Mouse (Mus musculus) adrenal gland, postnatal 36 days (tissue): Measurements from ENCODE around the gene Sp6. TPM values are rescaled to one million over a fixed set of nuclear protein-coding genes. Genes with fewer than 3 reads are reported as not detected.

ENCODE experiments used
- DNase-seq, 2 experiments: peaks; one replicate each; pipeline ENCODE4 v3.0.0; 2021; ENCODE audit warnings: mixed read lengths in 1 of 2
- long read RNA-seq, 2 experiments: library from polyadenylated mRNA; stranded (forward); transcript quantifications; one replicate each; pipeline ENCODE4 v2.0.0; 2021; ENCODE audit warnings: borderline sequencing depth in 2 of 2
- total RNA-seq, 2 experiments: library from RNA; stranded (reverse); gene quantifications; 2 replicates each; pipeline ENCODE4 v1.2.3; 2021

Gene Sp6
- under 1 TPM; 0.16 to 0.23 TPM for total RNA-seq
- long read RNA-seq, experiment 1 = 0 reads
- long read RNA-seq, experiment 2 = 0 reads

DNA sequence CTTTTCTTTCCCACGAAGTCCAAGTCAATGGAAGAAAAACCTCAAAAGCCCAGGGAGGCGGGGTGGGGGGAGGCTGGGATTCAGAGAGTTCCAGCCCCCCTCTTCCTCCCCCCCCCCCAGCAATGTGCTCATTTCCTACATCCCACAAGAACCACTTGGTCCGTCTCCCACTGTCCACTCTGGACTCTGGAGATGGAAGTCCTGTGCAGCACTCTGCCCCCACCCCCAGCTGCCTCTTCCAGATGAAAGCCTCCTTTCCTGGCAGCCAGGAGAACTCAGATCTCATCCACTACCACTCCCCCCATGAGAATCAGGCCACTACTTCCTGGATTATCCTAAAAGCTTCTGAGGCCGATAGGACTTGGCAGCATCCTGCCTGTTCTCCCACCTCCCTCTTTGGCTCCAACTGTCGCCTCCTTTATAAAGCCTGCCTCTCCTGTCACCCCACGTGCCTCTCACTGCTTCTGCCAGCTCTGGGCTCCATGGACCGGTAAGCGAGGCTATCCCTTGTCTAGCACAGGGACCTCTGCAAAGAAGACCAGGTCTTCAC lies at the start of gene Sp6:
Gene Sp6, plus strand, starts transcription at position 274 of the 550 bp plus-strand sequence.
- DNase-seq = no peak

DNA sequence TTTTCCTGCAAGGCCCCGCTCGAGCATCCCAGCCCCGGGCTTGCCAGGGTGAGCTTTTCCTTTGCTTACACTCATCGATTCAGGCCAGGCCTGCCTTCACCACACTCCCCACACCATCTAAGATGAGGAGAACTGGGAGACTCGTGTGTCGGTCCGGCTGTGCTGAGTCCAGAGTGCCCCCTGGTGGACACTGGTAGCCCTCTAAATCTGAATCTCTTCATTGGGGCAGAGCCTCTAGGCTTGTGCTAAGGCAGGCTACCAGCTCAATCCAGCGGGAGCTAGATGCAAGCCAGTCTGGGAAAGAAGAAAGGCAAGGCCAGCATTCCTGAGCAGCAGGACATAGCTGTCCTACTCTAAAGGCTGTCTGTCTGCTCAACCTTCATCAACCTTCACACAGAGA lies 49.6 kb upstream of the Sp6 start:
- DNase-seq = peak; percentile 91 to 94

DNA sequence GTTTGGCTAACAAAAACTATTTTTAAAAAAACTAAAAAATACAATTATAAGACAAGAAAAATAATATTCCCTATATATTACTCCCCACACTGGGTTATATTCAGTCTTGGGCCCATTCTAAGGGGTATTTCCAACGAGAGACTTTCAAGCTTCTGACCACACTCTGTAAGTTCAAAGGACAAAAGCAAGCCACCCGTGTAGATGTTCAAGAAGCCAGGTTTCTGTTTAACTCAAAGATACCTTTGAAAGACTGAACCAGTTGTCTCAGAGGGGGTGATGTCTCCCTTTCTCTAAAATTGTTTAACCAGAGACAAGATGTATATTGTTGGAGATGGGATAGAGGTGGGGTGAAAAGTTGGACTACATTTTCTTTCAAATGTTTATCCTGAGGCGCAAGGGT lies 47.0 kb upstream of the Sp6 start:
- DNase-seq = no peak

DNA sequence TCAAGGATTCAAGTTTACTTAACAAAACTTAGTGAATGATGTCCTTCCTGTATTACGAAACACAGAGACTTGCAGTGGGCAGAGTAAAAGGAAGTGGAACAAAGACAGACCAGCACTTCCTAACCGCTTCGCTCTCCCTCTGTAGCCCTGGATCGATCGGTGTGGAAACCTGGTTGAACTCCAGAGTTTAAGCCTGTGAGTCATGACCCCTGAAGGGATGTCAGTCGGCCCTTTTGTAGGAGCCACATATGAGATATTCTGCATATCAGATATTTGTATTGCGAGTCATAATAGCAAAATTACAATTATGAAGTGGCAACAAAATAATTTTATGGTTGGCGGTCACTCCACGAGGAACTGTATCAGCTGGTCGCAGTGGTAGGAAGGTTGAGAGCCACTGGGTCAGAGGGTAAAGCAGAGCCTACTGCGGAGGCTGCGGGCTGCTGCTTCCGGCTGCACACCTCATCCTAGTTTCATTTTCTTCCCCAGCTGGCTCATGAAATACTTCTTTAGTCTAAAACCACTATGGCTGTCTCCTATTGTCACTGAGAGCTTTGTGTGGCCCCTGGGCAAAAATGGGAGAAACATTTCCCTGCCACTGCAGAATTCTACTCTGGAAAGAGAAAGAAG lies 46.2 kb upstream of the Sp6 start:
- DNase-seq = peak in 1 of 2 experiments; percentile 48

DNA sequence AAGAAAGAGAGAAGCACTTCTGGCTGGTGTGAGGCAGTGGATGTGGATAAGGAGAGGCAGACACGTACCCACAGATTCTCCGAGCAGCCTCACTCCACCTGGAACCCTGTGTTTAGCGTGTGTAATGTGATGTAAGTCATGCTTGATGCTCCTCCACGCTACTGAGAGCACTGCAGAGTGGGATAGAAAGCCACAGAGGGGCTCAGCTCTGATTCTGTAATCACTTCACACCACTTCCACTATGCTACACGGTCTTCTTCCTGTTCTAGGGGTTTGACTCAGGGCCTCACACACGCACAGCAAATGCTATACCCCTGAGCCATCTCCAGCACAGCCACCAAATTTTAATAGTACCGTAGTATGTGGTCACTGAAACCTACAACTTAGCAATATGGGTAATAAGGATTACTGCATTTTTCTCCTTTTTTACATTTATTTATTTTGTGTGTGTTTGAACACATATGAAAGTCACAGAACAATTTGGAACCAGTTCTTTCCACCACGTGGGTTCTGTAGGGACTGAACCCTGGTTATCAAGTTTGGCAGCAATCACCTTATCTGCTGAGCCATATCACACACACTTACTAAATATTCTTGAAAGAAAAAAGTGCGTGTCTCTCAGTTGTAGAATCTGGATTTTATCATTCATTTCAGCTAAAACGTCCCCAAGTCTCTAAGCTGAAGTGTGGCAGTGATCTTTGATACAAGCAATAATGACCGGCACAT lies 45.5 kb upstream of the Sp6 start:
- no peak for DNase-seq

DNA sequence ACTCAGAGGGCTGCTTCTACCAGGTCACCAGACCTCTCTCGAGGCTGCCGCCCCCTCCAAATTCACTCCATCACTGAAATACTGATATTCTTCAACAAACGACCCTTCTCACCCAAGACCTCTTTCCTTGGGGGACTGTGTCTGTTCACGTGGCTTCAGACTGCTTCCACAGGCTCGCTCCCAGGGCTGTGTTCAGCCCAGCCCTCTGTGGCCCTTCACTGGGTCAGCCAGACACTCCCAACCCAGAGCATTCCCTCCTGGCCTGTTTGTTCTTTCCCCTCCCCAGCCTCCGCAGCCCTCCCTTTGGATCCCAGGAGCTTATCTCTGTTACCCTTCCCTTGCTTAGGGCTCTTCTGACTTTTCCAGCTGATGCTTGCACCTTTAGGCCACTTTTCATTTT lies 44.7 kb upstream of the Sp6 start:
- DNase-seq = no peak

DNA sequence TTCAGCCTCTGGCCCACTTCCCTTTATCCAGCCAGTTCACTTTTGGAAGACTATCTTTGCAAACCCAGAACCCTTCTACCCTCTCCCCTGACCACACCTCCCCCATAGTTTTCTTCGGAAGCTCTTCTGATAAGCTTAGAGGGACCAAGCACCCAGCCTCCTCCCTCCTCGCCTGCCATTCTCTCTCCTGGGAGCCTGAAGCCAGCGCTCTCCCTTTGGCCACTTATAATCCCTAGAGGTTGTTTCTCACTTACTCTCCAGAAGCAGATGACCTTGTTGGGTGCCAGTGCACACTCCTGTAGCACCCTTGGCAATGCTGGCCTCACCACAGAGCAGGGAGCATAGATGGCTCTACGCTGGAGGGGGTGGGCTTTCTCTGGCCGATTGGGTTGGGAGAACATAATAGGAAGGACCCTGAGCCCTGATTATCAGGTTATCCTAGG lies 43.9 kb upstream of the Sp6 start:
- DNase-seq = no peak

DNA sequence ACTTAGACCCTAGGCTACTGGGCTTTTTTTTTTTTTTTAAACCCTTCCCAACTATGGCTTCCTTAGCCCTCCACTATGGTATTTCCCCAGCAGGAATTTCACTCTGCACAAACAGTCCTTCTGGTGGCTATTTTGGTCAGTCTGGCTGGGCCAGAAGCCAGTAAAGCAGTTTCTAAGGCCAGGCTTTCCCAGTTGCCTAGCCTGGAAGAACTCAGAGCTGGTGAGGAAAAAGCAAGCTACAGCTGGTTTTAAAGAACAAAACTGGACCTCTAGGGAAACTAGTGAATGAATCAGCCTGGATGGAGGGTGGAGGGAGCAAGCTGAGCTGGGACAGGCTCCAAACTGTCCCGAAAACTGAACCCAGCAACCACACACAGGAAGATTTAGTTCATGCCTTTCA lies 43.4 kb upstream of the Sp6 start:
- peak in 1 of 2 experiments; percentile 63 for DNase-seq

DNA sequence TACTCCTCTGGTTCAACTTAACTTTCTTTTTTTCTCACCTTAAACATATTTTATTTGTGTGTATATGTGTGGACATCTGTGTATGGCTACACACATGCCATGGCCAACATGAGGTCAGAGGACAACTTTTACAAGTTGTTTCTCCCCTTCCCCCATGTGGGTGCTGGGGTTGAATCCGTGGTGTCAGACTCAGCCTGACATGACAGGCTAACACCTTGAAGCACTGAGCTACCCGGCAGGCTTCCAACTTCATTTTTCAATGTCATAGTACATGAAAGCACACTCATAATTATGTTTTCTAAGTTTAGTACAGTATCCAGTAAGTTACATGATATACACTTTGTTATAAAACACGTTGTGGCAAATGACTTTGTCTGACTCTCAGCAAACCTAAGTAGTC lies 42.9 kb upstream of the Sp6 start:
- DNase-seq = no peak

DNA sequence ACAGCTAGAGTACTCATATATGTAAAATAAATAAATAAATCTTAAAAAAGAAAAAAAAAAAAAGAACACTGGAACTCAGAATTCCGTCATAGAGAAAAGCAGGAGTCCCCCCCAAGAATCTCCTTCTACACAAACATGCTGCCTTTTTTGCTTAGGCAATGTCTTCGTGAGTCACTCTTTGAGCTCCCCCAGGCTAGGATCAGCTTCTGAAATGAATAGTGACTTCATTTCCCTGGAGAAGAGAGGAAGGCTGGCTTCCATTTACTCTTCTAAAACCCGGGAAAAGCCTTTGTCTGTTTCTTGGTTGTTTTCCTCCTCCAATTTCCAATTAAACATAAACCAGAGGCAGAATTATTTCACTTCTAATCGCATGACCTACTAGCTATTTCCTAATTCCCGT lies 40.3 kb upstream of the Sp6 start:
- DNase-seq = no peak

DNA sequence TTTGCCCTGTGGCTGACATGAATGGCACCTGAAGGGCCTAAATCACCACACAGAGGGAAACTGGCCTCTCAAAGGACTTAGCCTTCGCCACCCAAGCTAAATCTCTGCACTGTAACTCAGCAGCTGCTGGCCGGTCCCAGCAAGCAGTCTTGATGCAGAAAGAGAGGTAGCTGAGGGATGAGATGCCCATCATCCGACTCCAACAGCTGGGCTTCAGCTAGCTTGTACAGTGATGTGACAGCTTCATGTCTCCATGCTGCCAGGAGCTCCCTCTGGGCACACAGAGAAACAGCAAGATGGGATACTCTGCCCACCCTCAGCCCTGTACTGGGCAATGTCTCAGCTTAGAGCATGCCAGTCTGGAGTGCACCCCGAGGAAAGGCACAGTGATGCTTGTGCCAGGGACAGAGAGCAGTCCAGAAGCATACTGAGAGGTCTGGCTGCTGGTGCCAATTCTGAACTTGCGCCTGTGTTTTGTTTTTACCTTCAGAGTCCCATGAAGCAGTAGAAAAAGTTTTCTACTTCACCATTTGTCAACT lies 39.7 kb upstream of the Sp6 start:
- no peak for DNase-seq

DNA sequence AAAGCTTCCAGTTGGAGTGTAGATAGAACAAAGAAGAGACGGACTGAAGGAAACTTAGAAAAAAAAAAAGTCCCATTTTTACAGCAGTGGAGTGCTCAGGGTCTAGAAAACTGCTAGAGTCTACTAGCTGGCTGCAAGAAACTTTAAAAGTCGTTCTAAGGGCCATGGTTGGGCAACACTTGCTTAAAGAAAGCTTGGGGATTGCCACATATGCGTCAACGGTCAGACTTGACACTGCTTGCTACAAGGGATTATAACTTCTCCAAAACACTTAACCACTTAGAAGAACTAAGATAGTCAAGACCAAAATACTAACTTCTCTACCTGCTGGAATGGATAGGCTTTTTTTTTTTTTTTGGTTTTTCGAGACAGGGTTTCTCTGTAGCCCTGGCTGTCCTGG lies 38.4 kb upstream of the Sp6 start:
- no peak for DNase-seq

DNA sequence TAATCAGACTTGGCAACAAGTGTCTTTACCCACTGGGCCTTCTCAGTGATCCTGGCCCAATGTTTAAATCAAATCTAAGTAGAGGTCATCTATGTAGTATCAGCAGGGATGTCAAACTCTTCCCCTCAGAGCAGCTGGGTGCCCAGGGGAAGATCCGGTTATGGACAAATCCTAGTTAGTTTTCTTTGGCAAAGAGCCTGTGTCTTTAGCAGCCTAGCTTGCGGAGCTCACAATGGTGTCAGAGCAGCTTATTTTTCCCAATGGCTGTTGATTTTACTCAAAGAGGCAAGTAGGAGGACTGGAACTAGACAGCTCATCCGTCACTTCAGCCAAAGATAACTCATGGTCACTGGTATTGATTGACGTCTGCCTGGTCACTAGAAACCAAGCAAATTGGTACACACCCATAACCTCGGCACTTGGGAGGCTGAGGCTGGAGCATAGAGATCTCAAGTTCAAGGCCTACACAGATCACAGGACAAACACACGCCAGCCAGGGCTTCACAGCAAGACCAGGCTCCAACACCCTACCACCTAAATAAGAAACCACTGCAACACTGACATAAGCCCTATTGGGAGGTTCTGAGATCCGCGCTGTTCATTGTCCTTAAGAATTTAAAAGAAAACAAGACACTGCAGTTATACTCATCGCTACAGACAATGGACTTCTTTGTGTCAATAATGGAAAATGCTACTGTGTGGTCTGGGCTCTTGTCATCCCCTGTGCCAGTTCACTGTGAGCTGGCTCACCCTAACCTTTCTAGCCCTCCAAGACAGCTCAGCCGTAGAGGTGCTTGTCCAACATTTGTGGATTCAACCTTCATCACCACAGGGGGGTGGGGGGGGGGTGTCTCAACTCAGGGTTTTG lies 37.4 kb upstream of the Sp6 start:
- no peak for DNase-seq

DNA sequence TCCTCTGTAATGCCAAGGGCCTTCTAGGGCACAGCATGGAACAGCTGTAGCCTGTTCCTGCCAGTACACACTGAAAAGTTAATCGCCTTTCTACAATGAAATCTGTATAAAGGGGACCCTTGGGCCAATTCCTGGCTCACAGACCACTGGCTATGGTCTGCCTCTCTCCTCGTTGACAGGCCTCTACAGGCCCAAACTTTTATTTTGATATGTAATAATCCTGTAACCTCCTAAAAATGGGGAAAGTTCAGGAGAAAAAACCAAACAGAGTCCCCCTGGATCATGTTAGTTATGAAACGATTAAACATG lies 36.9 kb upstream of the Sp6 start:
- no peak for DNase-seq

DNA sequence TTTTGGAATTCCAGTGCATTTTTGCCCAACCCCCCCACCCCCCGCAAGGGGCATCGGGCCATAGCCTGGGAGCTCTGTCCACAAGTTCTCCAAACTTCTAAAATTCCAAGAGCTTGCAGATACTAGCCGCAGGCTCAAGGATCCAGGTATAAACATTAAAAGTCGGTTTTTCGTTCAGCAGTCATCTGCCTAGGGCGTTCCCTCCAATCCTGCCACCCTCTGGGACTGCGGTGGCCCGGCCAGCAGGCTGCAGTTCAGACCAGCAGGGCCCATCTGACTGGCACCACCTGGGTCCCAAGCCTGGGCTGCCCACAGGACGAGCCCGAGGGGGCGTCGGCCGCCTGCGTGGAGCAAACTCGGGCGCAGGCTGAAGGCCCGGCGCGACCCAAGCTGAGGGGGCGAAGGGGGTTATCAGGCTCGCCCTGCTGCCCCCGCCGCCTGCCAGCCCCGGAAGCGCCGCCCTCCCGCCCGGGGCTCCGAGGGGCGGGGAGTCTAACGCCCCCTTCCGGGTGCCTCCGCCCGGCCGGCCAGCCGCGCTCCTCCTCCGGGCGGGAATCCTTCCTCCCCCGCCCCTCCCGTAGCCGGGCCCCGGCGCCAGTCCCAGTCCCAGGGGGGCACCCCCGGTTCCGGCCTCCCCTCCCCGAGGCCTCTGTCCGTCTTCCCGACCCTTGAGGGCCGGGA lies 36.1 kb upstream of the Sp6 start:
- DNase-seq = peak; percentile 92 to 96

DNA sequence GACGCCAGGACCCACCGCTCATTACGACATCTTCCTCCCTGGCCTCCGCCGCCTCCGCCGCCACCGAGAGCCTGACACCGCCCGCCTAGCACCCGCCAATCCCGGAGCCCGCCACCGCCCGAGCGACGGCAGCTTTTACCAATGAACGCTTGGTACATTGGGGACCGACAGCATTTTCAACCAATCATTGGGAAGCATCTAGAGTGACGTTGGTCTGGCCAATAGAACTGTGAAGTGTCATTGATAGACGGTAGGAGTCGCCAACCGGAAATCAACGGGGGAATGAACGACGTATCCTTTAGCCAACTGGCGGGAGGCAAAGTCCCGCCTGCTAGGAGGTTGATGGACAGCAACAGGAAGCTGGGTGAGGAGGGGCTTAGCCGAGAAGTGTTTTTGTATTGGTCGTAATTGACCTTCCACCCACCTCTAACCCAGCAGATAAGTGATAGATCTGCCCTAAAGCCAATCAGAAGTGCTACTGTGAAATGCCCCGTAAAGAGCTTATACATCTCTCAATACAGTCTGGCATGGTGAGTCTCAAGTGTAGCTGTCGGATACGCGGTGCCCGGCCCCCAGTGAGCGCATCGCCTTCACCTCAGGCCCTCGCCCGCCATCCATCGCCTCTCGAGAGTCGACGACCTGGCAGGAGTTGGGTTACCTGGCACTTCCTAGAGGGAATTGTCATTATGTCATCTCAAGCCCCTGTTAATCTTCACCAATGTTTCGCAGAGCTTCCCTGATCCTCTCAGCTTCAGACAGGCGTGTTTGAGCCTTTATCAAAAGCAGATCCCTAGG lies 35.4 kb upstream of the Sp6 start:
- peak; percentile 97 to 98 for DNase-seq

DNA sequence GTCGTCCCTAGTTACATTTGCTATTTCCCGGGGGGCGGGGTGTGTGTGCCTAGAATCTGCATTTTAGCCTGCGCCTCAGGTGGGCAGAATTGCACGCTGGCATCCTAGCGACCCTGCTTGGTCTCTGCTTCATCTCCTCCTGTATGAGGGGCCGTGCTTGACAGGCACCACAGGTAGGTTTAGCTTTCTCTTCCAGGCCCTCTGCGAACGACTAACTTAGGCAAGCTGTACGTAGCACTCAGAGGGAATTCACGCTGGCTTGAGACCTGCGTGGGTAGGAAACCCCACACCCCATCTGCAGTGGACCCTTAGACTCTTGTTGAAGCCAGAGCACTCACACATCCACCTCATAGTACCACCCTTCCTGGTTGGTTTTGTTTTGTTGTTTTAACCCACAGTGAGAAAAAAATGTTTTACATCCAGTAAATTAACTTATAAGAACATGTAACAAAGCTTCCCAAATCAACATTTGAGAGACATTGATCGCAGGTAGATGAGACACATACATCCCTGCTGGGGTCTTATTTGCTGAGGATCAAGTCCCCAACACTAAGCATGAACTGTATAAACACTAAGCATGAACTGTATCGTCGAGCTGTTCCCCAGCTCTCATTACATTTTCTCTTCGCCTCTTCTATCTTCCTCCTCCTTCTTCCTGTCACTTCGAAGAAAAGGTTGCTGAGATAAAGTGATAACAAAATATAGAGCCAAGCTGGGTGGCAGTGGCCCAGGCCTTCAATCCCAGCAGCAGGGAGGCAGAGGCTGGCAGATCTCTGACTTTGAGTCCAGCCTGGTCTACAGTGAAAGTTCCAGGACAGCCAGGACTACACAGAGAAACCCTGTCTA lies 34.6 kb upstream of the Sp6 start:
- no peak for DNase-seq

DNA sequence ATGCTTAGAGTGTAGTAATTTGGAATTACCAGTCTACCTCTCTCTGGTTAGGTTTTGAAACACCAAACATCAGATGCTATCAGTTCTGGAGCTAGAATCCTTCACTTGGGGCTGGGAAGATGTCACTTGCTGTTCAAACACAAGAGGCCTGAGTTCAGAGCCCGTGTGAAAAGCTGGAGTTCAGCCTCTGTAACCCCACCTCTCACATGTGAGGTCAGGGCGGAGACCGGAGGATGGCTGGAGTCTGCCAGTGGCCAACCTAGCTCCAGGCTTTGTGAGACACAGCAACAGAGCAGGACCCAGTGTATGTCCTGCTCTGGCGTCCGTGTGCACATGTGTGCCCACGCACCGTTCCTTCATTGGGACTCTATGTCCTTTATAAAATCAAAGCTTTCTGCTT lies 33.9 kb upstream of the Sp6 start:
- DNase-seq = no peak

DNA sequence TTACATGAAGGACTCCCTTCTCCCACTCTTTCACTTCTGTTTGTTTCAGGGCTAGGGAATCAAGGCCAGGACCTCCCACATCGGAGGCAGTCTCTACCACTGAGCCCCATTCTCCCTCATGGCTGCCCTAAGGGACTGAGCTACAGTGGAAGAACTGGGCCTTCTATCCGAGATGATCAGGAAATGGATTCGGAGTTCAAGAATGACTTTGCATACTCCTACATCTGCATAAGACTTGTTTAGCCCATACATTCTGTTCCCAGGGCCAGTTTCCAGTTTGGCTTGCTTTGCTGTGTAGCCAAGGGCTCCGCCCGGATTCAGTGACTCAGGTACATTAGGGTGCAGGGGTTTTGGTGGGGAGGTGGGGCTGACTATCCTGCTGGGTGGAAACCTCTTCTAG lies 33.2 kb upstream of the Sp6 start:
- no peak for DNase-seq

DNA sequence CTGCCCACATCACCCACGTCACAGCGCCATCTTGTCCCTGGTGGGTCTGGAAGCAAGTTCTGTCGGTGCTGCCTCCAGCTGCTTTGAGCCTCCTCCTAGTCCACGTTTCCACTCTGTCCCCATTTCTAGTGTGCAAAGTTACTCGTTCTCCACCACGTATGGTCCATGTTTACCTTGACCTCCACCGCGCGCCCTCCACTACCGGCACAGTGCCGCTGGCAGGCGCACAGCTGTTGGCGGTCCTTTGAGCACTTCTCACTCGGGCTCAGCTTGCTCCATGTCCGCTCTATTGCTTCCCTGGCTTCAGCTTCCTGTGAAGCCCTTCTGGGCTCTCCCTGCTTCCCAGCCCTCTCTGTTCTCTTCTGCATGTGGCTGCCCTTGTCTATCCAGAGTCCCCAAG lies 31.7 kb upstream of the Sp6 start:
- DNase-seq = no peak
